Mouse (Mus musculus): ENCODE data around the gene Tns3. TPM values are rescaled to one million over a fixed set of nuclear protein-coding genes. Genes with fewer than 3 reads are reported as not detected.

Tns3 gene
- total RNA-seq, 2 experiments from 2014 or later = 19.5 to 21.4 TPM

GRCm38 (mm10) chr11:8652116-8652714, 12.1 kb downstream of the Tns3 start:
- no peak for DNase-seq
- intact Hi-C loops (cut with DNase I) = no loop called here

GRCm38 (mm10) chr11:8651448-8652035, 12.8 kb downstream of the Tns3 start:
- intact Hi-C loops (cut with DNase I) = no loop called here

GRCm38 (mm10) chr11:8645609-8646008, 18.7 kb downstream of the Tns3 start:
- no peak for DNase-seq

More at GRCm38 (mm10) chr11:8651448-8652035, 12.8 kb downstream of the Tns3 start:
- no peak for DNase-seq

GRCm38 (mm10) chr11:8644272-8644671, 20.1 kb downstream of the Tns3 start:
- DNase-seq = no peak
- intact Hi-C loops (cut with DNase I) = no loop called here

More at GRCm38 (mm10) chr11:8645609-8646008, 18.7 kb downstream of the Tns3 start:
- intact Hi-C loops (cut with DNase I) = no loop called here

- DNase-seq = no peak
- intact Hi-C loops (cut with DNase I) = no loop called here
Measured at GRCm38 (mm10) chr11:8641634-8642277, 22.6 kb downstream of the Tns3 start.

GRCm38 (mm10) chr11:8639726-8640125, 24.6 kb downstream of the Tns3 start:
- intact Hi-C loops (cut with DNase I) = no loop called here
- DNase-seq = no peak

GRCm38 (mm10) chr11:8639007-8639718, 25.2 kb downstream of the Tns3 start:
- peak; percentile 71 for DNase-seq
- intact Hi-C loops (cut with DNase I) = no loop called here

GRCm38 (mm10) chr11:8637469-8638447, 26.6 kb downstream of the Tns3 start:
- intact Hi-C loops (cut with DNase I) = no loop called here

GRCm38 (mm10) chr11:8636680-8637079, 27.7 kb downstream of the Tns3 start:
- no peak for DNase-seq
- intact Hi-C loops (cut with DNase I) = no loop called here

More at GRCm38 (mm10) chr11:8637469-8638447, 26.6 kb downstream of the Tns3 start:
- DNase-seq = no peak

GRCm38 (mm10) chr11:8635778-8636177, 28.6 kb downstream of the Tns3 start:
- no peak for DNase-seq
- intact Hi-C loops (cut with DNase I) = no loop called here

GRCm38 (mm10) chr11:8634728-8635410, 29.5 kb downstream of the Tns3 start:
- intact Hi-C loops (cut with DNase I) = no loop called here

GRCm38 (mm10) chr11:8632163-8632562, 32.2 kb downstream of the Tns3 start:
- no peak for DNase-seq
- intact Hi-C loops (cut with DNase I) = no loop called here

More at GRCm38 (mm10) chr11:8634728-8635410, 29.5 kb downstream of the Tns3 start:
- DNase-seq = no peak

- no peak for DNase-seq
- intact Hi-C loops (cut with DNase I) = no loop called here
Measured at GRCm38 (mm10) chr11:8629862-8630390, 34.4 kb downstream of the Tns3 start.

- intact Hi-C loops (cut with DNase I) = no loop called here
- DNase-seq = no peak
Measured at GRCm38 (mm10) chr11:8629326-8629725, 35.0 kb downstream of the Tns3 start.

GRCm38 (mm10) chr11:8628846-8629253, 35.5 kb downstream of the Tns3 start:
- no peak for DNase-seq
- intact Hi-C loops (cut with DNase I) = no loop called here

- no peak for DNase-seq
- intact Hi-C loops (cut with DNase I) = no loop called here
Measured at GRCm38 (mm10) chr11:8627156-8627555, 37.2 kb downstream of the Tns3 start.

- intact Hi-C loops (cut with DNase I) = no loop called here
- no peak for DNase-seq
Measured at GRCm38 (mm10) chr11:8626715-8627114, 37.6 kb downstream of the Tns3 start.

- intact Hi-C loops (cut with DNase I) = no loop called here
- DNase-seq = no peak
Measured at GRCm38 (mm10) chr11:8625915-8626604, 38.3 kb downstream of the Tns3 start.

GRCm38 (mm10) chr11:8625451-8625850, 38.9 kb downstream of the Tns3 start:
- intact Hi-C loops (cut with DNase I) = no loop called here
- DNase-seq = peak; percentile 48

Data from left cerebral cortex, postnatal 4 days (tissue).